In genomic region chr13:101690167-101690566, GRCm38 (mm10) we compare ENCODE assay signal across 9 mouse cellular contexts.
A peak's percentile ranks its signal among the peaks of the same experiment; 100 is the strongest.
DNase-seq lines count a peak whose midpoint lies in the region; ATAC-seq and TF ChIP-seq lines count a peak whose summit lies in the region.
"Had no signal": no experiment of that assay in that cellular context is flagged by ENCODE, and none has a peak within 500 bp of the region (broad histone marks: within the 10 kb centered on the region; RNA-seq: fewer than 3 reads in every experiment).

No protein-coding gene starts in this region.

- peaks cover 39% of the 10 kb centered on the region for H3K4me1 ChIP-seq in hindbrain, embryonic 13.5 days (replicated peaks)
- no peaks in the 10 kb centered on the region; the same call in 1 of the 2 replicates for H3K4me1 ChIP-seq in hindbrain, embryonic 11.5 days (replicated peaks; ENCODE audit: control insufficient read depth, insufficient read depth, low read length)
- peaks cover 2% of the 10 kb centered on the region for H3K4me1 ChIP-seq in bone marrow, adult 2 months (ENCODE audit: control insufficient read depth, insufficient read depth, low read length)
- H3K4me1 ChIP-seq in erythroblast, embryonic 14.5 days (ENCODE audit: control insufficient read depth), result peaks cover 50% of the 10 kb centered on the region
- peaks cover 45% of the 10 kb centered on the region for H3K4me1 ChIP-seq in liver, embryonic 15.5 days (replicated peaks)

- H3K4me2 ChIP-seq in hindbrain, embryonic 13.5 days, result peak overlapping the region; percentile 96
- no peak overlapping the region for H3K4me2 ChIP-seq in hindbrain, embryonic 11.5 days (replicated peaks; ENCODE audit: low read depth, low read length)
- H3K4me2 ChIP-seq in liver, embryonic 15.5 days, result peak overlapping the region; percentile 95

- no peak for TF ChIP-seq CTCF in bone marrow, adult 2 months (IDR thresholded peaks at IDR 0.05; ENCODE audit: control insufficient read depth, insufficient read depth, low read length)

- no peaks in the 10 kb centered on the region for H3K9me3 ChIP-seq in hindbrain, embryonic 13.5 days
- H3K9me3 ChIP-seq in hindbrain, embryonic 11.5 days (ENCODE audit: control insufficient read depth, low read length), result no peaks in the 10 kb centered on the region
- H3K9me3 ChIP-seq in erythroblast, embryonic 14.5 days (ENCODE audit: control insufficient read depth, low read length), result no peaks in the 10 kb centered on the region
- no peaks in the 10 kb centered on the region for H3K9me3 ChIP-seq in liver, embryonic 15.5 days (replicated peaks)
- H3K9me3 ChIP-seq: stomach, embryonic 15.5 days had no signal

- H3K4me3 ChIP-seq in hindbrain, embryonic 13.5 days, result peak overlapping the region; percentile 65
- no peak overlapping the region for H3K4me3 ChIP-seq in hindbrain, embryonic 11.5 days (ENCODE audit: low read depth, low read length)
- peak overlapping the region; percentile 62 for H3K4me3 ChIP-seq in bone marrow, adult 2 months (replicated peaks; ENCODE audit: control insufficient read depth, low read depth, low read length)
- H3K4me3 ChIP-seq in erythroblast, embryonic 14.5 days (replicated peaks), result peak overlapping the region; percentile 83
- H3K4me3 ChIP-seq in liver, embryonic 15.5 days (replicated peaks), result peak overlapping the region; percentile 78

- TF ChIP-seq POLR2A in bone marrow, adult 2 months (IDR thresholded peaks at IDR 0.05; ENCODE audit: borderline replicate concordance, control insufficient read depth, low read depth, low read length), result no peak

- 72% methylated on average over 6 of the region's 6 CpGs for WGBS in hindbrain, embryonic 13.5 days
- WGBS in hindbrain, embryonic 11.5 days, result 84% methylated on average over 6 of the region's 6 CpGs
- WGBS in bone marrow, adult 2 months, result 58% methylated on average over 6 of the region's 6 CpGs
- WGBS in liver, embryonic 15.5 days (ENCODE audit: insufficient replicate concordance), result 82% methylated on average over 6 of the region's 6 CpGs

- 0 out of 2 replicates have a peak overlapping the region, but pooled peaks have one; percentile 4 for H3K9ac ChIP-seq in hindbrain, embryonic 13.5 days
- H3K9ac ChIP-seq in hindbrain, embryonic 11.5 days (ENCODE audit: low read depth, low read length), result no peak overlapping the region
- peak overlapping the region; percentile 87 for H3K9ac ChIP-seq in liver, embryonic 15.5 days
- H3K9ac ChIP-seq: stomach, embryonic 15.5 days had no signal

- peaks cover 34% of the 10 kb centered on the region for H3K36me3 ChIP-seq in hindbrain, embryonic 13.5 days
- H3K36me3 ChIP-seq in hindbrain, embryonic 11.5 days (ENCODE audit: control insufficient read depth, insufficient read depth, low read length), result 0 out of 2 replicates have a peak, but pooled peaks cover 2% of the 10 kb centered on the region
- H3K36me3 ChIP-seq in erythroblast, embryonic 14.5 days (ENCODE audit: control insufficient read depth), result peaks cover 61% of the 10 kb centered on the region
- H3K36me3 ChIP-seq in liver, embryonic 15.5 days (replicated peaks), result peaks cover 48% of the 10 kb centered on the region

- DNase-seq in hindbrain, embryonic 11.5 days (ENCODE audit: low spot score), result no peak
- no peak for DNase-seq in urinary bladder, postnatal 36 days (ENCODE audit: low spot score in 2 of 2)
- DNase-seq in layer of hippocampus, postnatal 25 days (ENCODE audit: extremely low spot score in 1 of 2, low spot score in 1 of 2), result no peak
- no peak for DNase-seq in layer of hippocampus, adult 11-12 months (ENCODE audit: low spot score)

- ATAC-seq in hindbrain, embryonic 13.5 days (ENCODE audit: low FRiP score), result no peak
- ATAC-seq in hindbrain, embryonic 11.5 days (ENCODE audit: low FRiP score), result no peak
- no peak for ATAC-seq in liver, embryonic 15.5 days (ENCODE audit: insufficient read depth)

- H3K27ac ChIP-seq in hindbrain, embryonic 13.5 days, result no peak overlapping the region
- H3K27ac ChIP-seq in hindbrain, embryonic 11.5 days (ENCODE audit: low read depth, low read length), result no peak overlapping the region
- H3K27ac ChIP-seq in bone marrow, adult 2 months (ENCODE audit: control insufficient read depth, insufficient read depth, low read depth, low read length, poor library complexity), result no peak overlapping the region
- no peak overlapping the region for H3K27ac ChIP-seq in liver, embryonic 15.5 days (replicated peaks)
- H3K27ac ChIP-seq: stomach, embryonic 15.5 days had no signal

- no peaks in the 10 kb centered on the region for H3K27me3 ChIP-seq in hindbrain, embryonic 13.5 days
- H3K27me3 ChIP-seq in hindbrain, embryonic 11.5 days (ENCODE audit: control insufficient read depth, insufficient read depth, low read length), result no peaks in the 10 kb centered on the region
- no peaks in the 10 kb centered on the region for H3K27me3 ChIP-seq in erythroblast, embryonic 14.5 days (ENCODE audit: control insufficient read depth)
- H3K27me3 ChIP-seq in liver, embryonic 15.5 days, result no peaks in the 10 kb centered on the region
- H3K27me3 ChIP-seq: stomach, embryonic 15.5 days had no signal
